Mouse (Mus musculus) olfactory bulb, adult 2 months (tissue): Measurements from ENCODE around the gene Cep104. TPM values are rescaled to one million over a fixed set of nuclear protein-coding genes. Genes with fewer than 3 reads are reported as not detected.

Experiments
- H3K27ac ChIP-seq: fragments of 200-500 bp; 2 replicates; pipeline ENCODE4 v1.5.1; 2012; ENCODE audit warnings: low read depth, low read length; ENCODE audit not compliant: insufficient read depth
- H3K4me1 ChIP-seq: fragments of 200-500 bp; 2 replicates; pipeline ENCODE4 v1.6.1; 2012; ENCODE audit warnings: low read length; ENCODE audit not compliant: control insufficient read depth, insufficient read depth
- H3K4me3 ChIP-seq: fragments of 200-500 bp; 2 replicates; pipeline ENCODE4 v1.5.1; 2012; ENCODE audit warnings: mild to moderate bottlenecking, low read depth, low read length, moderate library complexity; ENCODE audit not compliant: insufficient read depth
- CTCF ChIP-seq: fragments of 200-500 bp; IDR thresholded peaks from 2 replicates; pipeline ENCODE4 v1.5.1; 2012; ENCODE audit warnings: low read depth, mild to moderate bottlenecking, low read length, moderate library complexity; ENCODE audit not compliant: insufficient read depth
- POLR2A ChIP-seq: fragments of 200-500 bp; IDR thresholded peaks from 2 replicates; pipeline ENCODE4 v1.6.1; 2012; ENCODE audit warnings: mild to moderate bottlenecking, low read depth, low read length, moderate library complexity; ENCODE audit not compliant: insufficient read depth
- WGBS: fragments of 180-500 bp; shearing (Covaris S2); methylation state at CpG from one replicate; pipeline ENCODE4 v1.1.7; 2018; 5-methylcytosine and 5-hydroxymethylcytosine counted together
- polyA plus RNA-seq: library from polyadenylated mRNA; stranded (reverse); fragments of >200 nt; gene quantifications from 2 replicates; pipeline ENCODE4 v1.2.4, GENCODE M21; 2012; ENCODE audit warnings: low replicate concordance; ENCODE audit not compliant: missing spikeins, insufficient read depth, insufficient read length

The Cep104 gene
- polyA plus RNA-seq, 1 experiment = not detected

DNA sequence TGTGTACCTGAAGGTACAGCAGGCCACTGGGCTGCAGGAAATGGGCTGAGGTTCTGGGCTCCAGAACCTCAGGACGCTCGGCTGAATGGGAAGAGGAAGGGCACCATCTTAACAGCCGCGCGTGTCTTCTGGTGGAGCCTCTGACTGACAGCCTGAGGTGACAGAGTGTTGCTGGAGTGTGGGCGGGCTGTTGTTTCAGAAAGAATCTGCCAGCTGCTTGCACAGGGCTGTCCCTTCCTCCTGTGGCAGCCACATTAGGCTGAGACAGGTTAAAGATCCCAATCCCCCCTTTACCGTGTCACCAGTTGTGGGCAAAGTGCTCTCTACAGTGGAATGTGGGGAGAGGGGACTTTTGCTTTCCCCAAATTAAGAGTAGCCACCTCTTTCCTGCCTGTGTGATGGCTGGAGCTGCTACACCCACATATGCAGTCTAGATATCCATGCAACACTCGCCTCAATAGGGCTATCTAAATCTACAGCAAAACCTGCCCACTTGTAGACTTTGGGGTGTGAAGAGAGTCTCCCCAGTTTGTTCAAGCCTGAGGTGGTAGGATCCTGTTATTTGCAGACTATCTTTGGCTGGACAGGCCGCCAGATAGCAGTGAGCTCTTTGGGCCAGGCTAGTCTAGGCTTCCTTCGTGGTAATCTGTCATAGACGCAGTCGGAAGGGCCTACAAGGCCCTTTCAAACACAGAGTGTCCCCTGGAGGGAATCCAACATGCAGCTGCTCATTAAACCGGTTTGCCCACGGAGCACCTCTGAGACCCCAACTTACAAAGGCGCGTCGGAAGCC, 49.9 kb downstream of the Cep104 start:
- Histone ChIP-seq H3K4me1 (peaks cover 23% of the 10 kb centered on the region), H3K27ac (no peak overlapping the region), H3K4me3 (peak overlapping the region; percentile 30; the same call in 1 of the 2 replicates)
- no peak for TF ChIP-seq CTCF
- WGBS = 59% methylated on average over 17 of the region's 17 CpGs

GRCm38 (mm10) chr4:154025641-154026440, 50.8 kb downstream of the Cep104 start, which contains the start of gene Smim1:
Gene Smim1, minus strand, starts transcription at chr4:154026230.
- H3K4me3 ChIP-seq = peak within 1 kb of the TSS; percentile 30
- H3K27ac ChIP-seq = no peak within 1 kb of the TSS
- 6% methylated on average over 32 of the region's 33 CpGs for WGBS
- peaks cover 23% of the 10 kb centered on the region for H3K4me1 ChIP-seq
- TF ChIP-seq CTCF (0 out of 2 replicates have a peak, but pooled peaks have one; percentile 12), POLR2A (no peak)

DNA sequence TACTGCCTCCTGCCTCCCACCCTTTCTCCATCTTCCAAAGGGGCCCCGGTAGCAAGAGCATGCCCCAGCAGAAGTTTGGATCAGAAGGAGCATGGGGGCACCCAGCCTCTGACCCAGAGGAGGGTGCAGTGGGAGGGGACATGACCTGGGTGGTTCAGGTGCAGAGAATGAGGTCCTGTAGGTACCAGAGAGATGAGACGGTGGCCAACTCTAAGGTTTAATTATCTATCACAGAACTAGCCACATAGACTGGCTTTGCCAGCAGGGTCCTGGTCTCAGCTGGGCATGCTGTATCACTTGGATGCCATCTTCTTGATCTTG, 51.4 kb downstream of the Cep104 start:
- TF ChIP-seq CTCF = no peak
- TF ChIP-seq POLR2A = no peak
- WGBS = 30% methylated on average over 2 of the region's 2 CpGs
- H3K4me3 ChIP-seq = peak overlapping the region; percentile 30; the same call in 1 of the 2 replicates
- no peak overlapping the region for H3K27ac ChIP-seq
- peaks cover 23% of the 10 kb centered on the region for H3K4me1 ChIP-seq

GRCm38 (mm10) chr4:154028066-154028465, 53.1 kb downstream of the Cep104 start:
- no peak overlapping the region for H3K27ac ChIP-seq
- TF ChIP-seq CTCF (no peak), POLR2A (no peak)
- 62% methylated on average over 7 of the region's 7 CpGs for WGBS
- no peak overlapping the region for H3K4me3 ChIP-seq
- H3K4me1 ChIP-seq = peaks cover 17% of the 10 kb centered on the region

DNA sequence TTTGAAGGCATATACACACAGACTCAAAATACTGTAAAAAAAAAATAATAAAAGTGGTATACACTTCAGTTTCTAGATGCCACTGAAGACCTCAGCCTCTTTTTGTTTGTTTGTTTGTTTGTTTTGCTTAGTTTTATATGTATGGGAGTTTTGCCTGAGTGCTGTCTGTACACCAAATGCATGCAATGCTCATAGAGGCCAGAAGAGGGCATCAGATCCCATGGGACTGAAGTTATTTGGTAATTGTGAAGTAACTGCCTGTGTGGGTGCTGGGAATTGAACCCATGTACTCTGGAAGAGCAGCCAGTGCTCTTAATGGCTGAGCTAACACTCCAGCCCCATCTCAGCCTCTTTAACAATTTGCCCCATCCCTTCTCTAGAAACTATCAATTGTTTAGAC, 53.7 kb downstream of the Cep104 start:
- no peak for TF ChIP-seq CTCF
- no peak for TF ChIP-seq POLR2A
- Histone ChIP-seq H3K4me1 (peaks cover 14% of the 10 kb centered on the region), H3K4me3 (no peak overlapping the region), H3K27ac (no peak overlapping the region)

GRCm38 (mm10) chr4:154037123-154037522, 62.1 kb downstream of the Cep104 start:
- H3K27ac ChIP-seq = no peak overlapping the region

DNA sequence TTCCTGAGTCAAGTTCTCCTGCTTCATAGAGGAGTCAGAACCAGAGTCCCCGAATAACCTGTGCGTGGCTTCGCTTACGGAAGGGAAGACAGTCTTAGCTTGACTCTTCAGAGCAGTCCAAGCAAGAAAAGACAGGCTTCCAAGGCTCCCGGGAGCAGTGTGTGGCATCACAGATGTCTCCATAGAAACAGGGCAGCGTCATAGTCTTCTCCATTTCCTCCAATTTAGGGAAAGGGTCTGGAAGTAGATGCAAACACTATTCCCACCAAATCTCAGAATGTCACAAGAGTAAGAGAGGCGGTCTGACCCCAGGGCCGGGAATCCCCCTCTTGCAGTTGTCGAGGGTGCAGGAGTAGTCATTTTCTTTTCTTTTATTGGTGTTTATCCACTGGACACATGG, 67.6 kb downstream of the Cep104 start, which contains the start of gene Ccdc27:
Gene Ccdc27, minus strand, starts transcription at position 101 of the 400 bp plus-strand sequence.
- Histone ChIP-seq H3K27ac (no peak within 1 kb of the TSS), H3K4me3 (no peak within 1 kb of the TSS), H3K4me1 (no peaks in the 10 kb centered on the region)
- WGBS = 77% methylated on average over 9 of the region's 9 CpGs
- TF ChIP-seq CTCF (no peak), POLR2A (no peak)

More at GRCm38 (mm10) chr4:154037123-154037522, 62.1 kb downstream of the Cep104 start:
- no peaks in the 10 kb centered on the region for H3K4me1 ChIP-seq
- WGBS = 73% methylated on average over 3 of the region's 3 CpGs
- no peak overlapping the region for H3K4me3 ChIP-seq
- no peak for TF ChIP-seq POLR2A
- TF ChIP-seq CTCF = no peak

GRCm38 (mm10) chr4:154045837-154046236, 70.8 kb downstream of the Cep104 start:
- WGBS = 67% methylated on average over 5 of the region's 5 CpGs
- Histone ChIP-seq H3K4me1 (no peaks in the 10 kb centered on the region), H3K4me3 (no peak overlapping the region), H3K27ac (no peak overlapping the region)
- TF ChIP-seq POLR2A (no peak), CTCF (no peak)

DNA sequence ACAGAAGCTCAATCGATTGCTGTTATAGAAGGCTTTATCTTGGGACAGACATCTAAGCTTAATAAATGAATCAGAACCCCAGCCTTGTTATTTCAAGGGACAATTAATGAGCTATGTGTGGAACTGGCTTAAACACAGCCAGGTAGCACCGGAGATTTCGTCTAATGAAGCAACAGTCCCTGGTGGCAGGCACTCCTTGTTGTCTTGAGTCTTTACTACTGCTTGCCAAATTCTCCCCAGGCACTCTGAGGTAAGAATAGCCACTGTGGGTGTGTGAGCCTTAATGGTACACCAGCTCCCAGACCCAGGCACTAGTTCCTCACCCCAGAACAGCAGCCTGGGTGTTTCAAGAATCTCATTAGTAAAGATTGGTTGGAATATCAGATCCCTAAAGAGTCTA, 76.4 kb downstream of the Cep104 start:
- no peak for TF ChIP-seq CTCF
- no peak for TF ChIP-seq POLR2A
- Histone ChIP-seq H3K4me1 (no peaks in the 10 kb centered on the region), H3K4me3 (no peak overlapping the region), H3K27ac (no peak overlapping the region)
- WGBS = 48% methylated on average over 3 of the region's 3 CpGs
